Mouse (Mus musculus): ENCODE results near the gene Cacna2d2. TPM values are rescaled to one million over a fixed set of nuclear protein-coding genes. Genes with fewer than 3 reads are reported as not detected.

Gene Cacna2d2
- polyA plus RNA-seq, 1 experiment from 2014 or later = 1.1 TPM

GRCm38 (mm10) chr9:107463509-107463908 is 64.1 kb downstream of the Cacna2d2 start:
- 0 out of 2 replicates have a peak, but pooled peaks have one; percentile 17 for ATAC-seq (ENCODE audit: insufficient number of reproducible peaks, insufficient read depth, low FRiP score, low TSS enrichment)
- peaks cover 12% of the 10 kb centered on the region for H3K4me1 ChIP-seq
- no peak overlapping the region for H3K9ac ChIP-seq
- WGBS = 13% methylated on average over 7 of the region's 7 CpGs
- H3K27ac ChIP-seq = no peak overlapping the region
- 0 out of 2 replicates have a peak, but pooled peaks cover 5% of the 10 kb centered on the region for H3K27me3 ChIP-seq
- H3K36me3 ChIP-seq = no peaks in the 10 kb centered on the region
- H3K4me2 ChIP-seq (replicated peaks) = no peak overlapping the region
- H3K9me3 ChIP-seq = no peaks in the 10 kb centered on the region
- H3K4me3 ChIP-seq = no peak overlapping the region

GRCm38 (mm10) chr9:107464130-107464529 is 64.7 kb downstream of the Cacna2d2 start:
- no peak for ATAC-seq (ENCODE audit: insufficient number of reproducible peaks, insufficient read depth, low FRiP score, low TSS enrichment)
- WGBS = 40% methylated on average over 9 of the region's 9 CpGs
- peaks cover 12% of the 10 kb centered on the region for H3K4me1 ChIP-seq

GRCm38 (mm10) chr9:107465657-107466056 is 66.2 kb downstream of the Cacna2d2 start:
- Histone ChIP-seq H3K27me3 (0 out of 2 replicates have a peak, but pooled peaks cover 5% of the 10 kb centered on the region), H3K27ac (no peak overlapping the region)

More at GRCm38 (mm10) chr9:107464130-107464529, 64.7 kb downstream of the Cacna2d2 start:
- 0 out of 2 replicates have a peak, but pooled peaks cover 5% of the 10 kb centered on the region for H3K27me3 ChIP-seq
- no peaks in the 10 kb centered on the region for H3K36me3 ChIP-seq
- no peak overlapping the region for H3K27ac ChIP-seq
- H3K4me2 ChIP-seq (replicated peaks) = no peak overlapping the region
- H3K9me3 ChIP-seq = no peaks in the 10 kb centered on the region
- no peak overlapping the region for H3K4me3 ChIP-seq
- no peak overlapping the region for H3K9ac ChIP-seq

GRCm38 (mm10) chr9:107469213-107469795 is 69.9 kb downstream of the Cacna2d2 start:
- Histone ChIP-seq H3K36me3 (no peaks in the 10 kb centered on the region), H3K4me2 (replicated peaks) (no peak overlapping the region), H3K27ac (no peak overlapping the region), H3K4me1 (peaks cover 20% of the 10 kb centered on the region), H3K4me3 (no peak overlapping the region), H3K9ac (no peak overlapping the region), H3K9me3 (no peaks in the 10 kb centered on the region), H3K27me3 (0 out of 2 replicates have a peak, but pooled peaks cover 5% of the 10 kb centered on the region)
- 44% methylated on average over 13 of the region's 13 CpGs for WGBS
- ATAC-seq (ENCODE audit: insufficient number of reproducible peaks, insufficient read depth, low FRiP score, low TSS enrichment) = no peak

More at GRCm38 (mm10) chr9:107465657-107466056, 66.2 kb downstream of the Cacna2d2 start:
- Histone ChIP-seq H3K4me2 (replicated peaks) (no peak overlapping the region), H3K9ac (no peak overlapping the region), H3K4me1 (peaks cover 17% of the 10 kb centered on the region), H3K9me3 (no peaks in the 10 kb centered on the region), H3K36me3 (no peaks in the 10 kb centered on the region), H3K4me3 (no peak overlapping the region)
- WGBS = 15% methylated on average over 6 of the region's 6 CpGs
- no peak for ATAC-seq (ENCODE audit: insufficient number of reproducible peaks, insufficient read depth, low FRiP score, low TSS enrichment)

- 41% methylated on average over 15 of the region's 15 CpGs for WGBS
- H3K27ac ChIP-seq = no peak overlapping the region
- H3K4me1 ChIP-seq = peaks cover 14% of the 10 kb centered on the region
- no peaks in the 10 kb centered on the region for H3K9me3 ChIP-seq
- 0 out of 2 replicates have a peak overlapping the region, but pooled peaks have one; percentile 11 for H3K9ac ChIP-seq
- no peaks in the 10 kb centered on the region for H3K27me3 ChIP-seq
- H3K4me3 ChIP-seq = no peak overlapping the region
- H3K4me2 ChIP-seq (replicated peaks) = no peak overlapping the region
- ATAC-seq (ENCODE audit: insufficient number of reproducible peaks, insufficient read depth, low FRiP score, low TSS enrichment) = no peak
- H3K36me3 ChIP-seq = no peaks in the 10 kb centered on the region
Measured at GRCm38 (mm10) chr9:107470427-107470826, 71.0 kb downstream of the Cacna2d2 start.

GRCm38 (mm10) chr9:107474016-107474415 is 74.6 kb downstream of the Cacna2d2 start:
- ATAC-seq (ENCODE audit: insufficient number of reproducible peaks, insufficient read depth, low FRiP score, low TSS enrichment) = no peak
- Histone ChIP-seq H3K4me3 (no peak overlapping the region), H3K4me2 (replicated peaks) (no peak overlapping the region), H3K36me3 (no peaks in the 10 kb centered on the region), H3K27ac (no peak overlapping the region), H3K9ac (no peak overlapping the region), H3K27me3 (no peaks in the 10 kb centered on the region), H3K4me1 (peaks cover 22% of the 10 kb centered on the region), H3K9me3 (no peaks in the 10 kb centered on the region)
- WGBS = 81% methylated on average over 1 of the region's 1 CpGs

- H3K27ac ChIP-seq = peak overlapping the region; percentile 83
- peak overlapping the region; percentile 19; the same call in 1 of the 2 replicates for H3K9ac ChIP-seq
- 0 out of 2 replicates have a peak, but pooled peaks cover 4% of the 10 kb centered on the region for H3K27me3 ChIP-seq
- H3K4me1 ChIP-seq = peaks cover 39% of the 10 kb centered on the region
- no peak for ATAC-seq (ENCODE audit: insufficient number of reproducible peaks, insufficient read depth, low FRiP score, low TSS enrichment)
- peak overlapping the region; percentile 37 for H3K4me2 ChIP-seq (replicated peaks)
- 36% methylated on average over 5 of the region's 5 CpGs for WGBS
- no peaks in the 10 kb centered on the region for H3K9me3 ChIP-seq
- no peaks in the 10 kb centered on the region for H3K36me3 ChIP-seq
- no peak overlapping the region for H3K4me3 ChIP-seq
Measured at GRCm38 (mm10) chr9:107478979-107479378, 79.6 kb downstream of the Cacna2d2 start.

- ATAC-seq (ENCODE audit: insufficient number of reproducible peaks, insufficient read depth, low FRiP score, low TSS enrichment) = no peak
- 0 out of 2 replicates have a peak, but pooled peaks cover 4% of the 10 kb centered on the region for H3K27me3 ChIP-seq
- H3K27ac ChIP-seq = peak overlapping the region; percentile 83
- peak overlapping the region; percentile 37 for H3K4me2 ChIP-seq (replicated peaks)
- 0 out of 2 replicates have a peak overlapping the region, but pooled peaks have one; percentile 10 for H3K4me3 ChIP-seq
- no peaks in the 10 kb centered on the region for H3K36me3 ChIP-seq
- 8% methylated on average over 14 of the region's 14 CpGs for WGBS
- H3K9me3 ChIP-seq = no peaks in the 10 kb centered on the region
- peak overlapping the region; percentile 19; the same call in 1 of the 2 replicates for H3K9ac ChIP-seq
- H3K4me1 ChIP-seq = peaks cover 39% of the 10 kb centered on the region
Measured at GRCm38 (mm10) chr9:107479593-107479992, 80.2 kb downstream of the Cacna2d2 start.

- H3K27me3 ChIP-seq = 0 out of 2 replicates have a peak, but pooled peaks cover 4% of the 10 kb centered on the region
- H3K27ac ChIP-seq = peak overlapping the region; percentile 83
- no peaks in the 10 kb centered on the region for H3K36me3 ChIP-seq
- whole genome bisulfite sequencing = 8% methylated on average over 9 of the region's 9 CpGs
- H3K4me3 ChIP-seq = no peak overlapping the region
- H3K9ac ChIP-seq = no peak overlapping the region
- peak overlapping the region; percentile 37 for H3K4me2 ChIP-seq (replicated peaks)
- ATAC-seq (ENCODE audit: insufficient number of reproducible peaks, insufficient read depth, low FRiP score, low TSS enrichment) = peak; percentile 62; the same call in 1 of the 2 replicates
- H3K9me3 ChIP-seq = no peaks in the 10 kb centered on the region
- H3K4me1 ChIP-seq = peaks cover 37% of the 10 kb centered on the region
Measured at GRCm38 (mm10) chr9:107480477-107481069, 81.2 kb downstream of the Cacna2d2 start.

GRCm38 (mm10) chr9:107481340-107481739 is 81.9 kb downstream of the Cacna2d2 start:
- H3K27me3 ChIP-seq = 0 out of 2 replicates have a peak, but pooled peaks cover 4% of the 10 kb centered on the region
- no peak for ATAC-seq (ENCODE audit: insufficient number of reproducible peaks, insufficient read depth, low FRiP score, low TSS enrichment)
- no peaks in the 10 kb centered on the region for H3K36me3 ChIP-seq
- H3K4me2 ChIP-seq (replicated peaks) = no peak overlapping the region
- H3K9ac ChIP-seq = no peak overlapping the region
- H3K4me1 ChIP-seq = peaks cover 31% of the 10 kb centered on the region
- no peak overlapping the region for H3K4me3 ChIP-seq
- H3K9me3 ChIP-seq = no peaks in the 10 kb centered on the region
- 26% methylated on average over 16 of the region's 16 CpGs for WGBS
- H3K27ac ChIP-seq = peak overlapping the region; percentile 83; the same call in 1 of the 2 replicates

- 95% methylated on average over 9 of the region's 9 CpGs for WGBS
- Histone ChIP-seq H3K4me2 (replicated peaks) (no peak overlapping the region), H3K9me3 (no peaks in the 10 kb centered on the region), H3K36me3 (no peaks in the 10 kb centered on the region), H3K27me3 (0 out of 2 replicates have a peak, but pooled peaks cover 4% of the 10 kb centered on the region), H3K27ac (no peak overlapping the region), H3K4me1 (peaks cover 31% of the 10 kb centered on the region), H3K4me3 (no peak overlapping the region), H3K9ac (no peak overlapping the region)
- no peak for ATAC-seq (ENCODE audit: insufficient number of reproducible peaks, insufficient read depth, low FRiP score, low TSS enrichment)
Measured at GRCm38 (mm10) chr9:107482004-107482403, 82.6 kb downstream of the Cacna2d2 start.

- Histone ChIP-seq H3K4me3 (no peak overlapping the region), H3K9ac (no peak overlapping the region), H3K4me1 (peaks cover 31% of the 10 kb centered on the region), H3K36me3 (no peaks in the 10 kb centered on the region), H3K9me3 (no peaks in the 10 kb centered on the region), H3K27me3 (0 out of 2 replicates have a peak, but pooled peaks cover 4% of the 10 kb centered on the region), H3K27ac (no peak overlapping the region), H3K4me2 (replicated peaks) (no peak overlapping the region)
- no peak for ATAC-seq (ENCODE audit: insufficient number of reproducible peaks, insufficient read depth, low FRiP score, low TSS enrichment)
- 81% methylated on average over 4 of the region's 4 CpGs for WGBS
Measured at GRCm38 (mm10) chr9:107482770-107483169, 83.4 kb downstream of the Cacna2d2 start.
